Mouse (Mus musculus) gastrocnemius, postnatal 14 days (tissue): ENCODE measurements around the gene Il1a. TPM values are rescaled to one million over a fixed set of nuclear protein-coding genes. Genes with fewer than 3 reads are reported as not detected.
A peak's percentile ranks its signal among the peaks of the same experiment; 100 is the strongest.

Experiments
- DNase-seq: peaks from one replicate; pipeline ENCODE4 v3.0.0; 2021; ENCODE audit warnings: mixed read lengths
- intact Hi-C: fragments of 180-260 bp; cut with DNase I; formaldehyde crosslinking; loops from one replicate; pipeline ENCODE4 v1.15.1; 2025; ENCODE audit warnings: low total_unique reads
- total RNA-seq, 2 experiments: library from RNA; stranded (reverse); gene quantifications; 2 replicates each; pipeline ENCODE4 v1.2.3; 2021

The Il1a gene
- total RNA-seq, 2 experiments from 2014 or later = not detected

DNA sequence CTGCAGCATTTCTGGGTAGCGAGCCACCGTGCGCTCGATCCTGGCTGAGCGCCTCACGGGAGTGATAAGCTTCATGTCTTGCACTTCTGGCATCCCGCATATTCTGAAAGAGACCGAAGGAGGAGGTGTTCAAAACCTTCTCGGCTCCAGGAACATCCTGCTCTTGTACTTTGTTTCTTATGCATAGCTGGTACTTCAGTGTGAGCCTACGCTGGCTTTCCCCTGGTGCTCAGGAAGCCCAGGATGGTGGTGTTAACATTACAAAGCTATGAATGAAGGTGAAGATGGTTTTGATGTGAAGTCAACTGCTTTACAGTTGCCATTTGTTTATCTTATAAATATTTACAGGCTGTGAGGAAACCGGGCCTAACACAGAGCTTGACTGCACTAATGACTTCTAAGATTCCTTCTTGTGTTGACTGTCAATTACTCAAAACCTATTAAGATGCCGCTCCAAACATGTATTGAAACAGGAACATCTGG is 40.6 kb downstream of the Il1a start:
- intact Hi-C loops = no loop called here
- no peak for DNase-seq

DNA sequence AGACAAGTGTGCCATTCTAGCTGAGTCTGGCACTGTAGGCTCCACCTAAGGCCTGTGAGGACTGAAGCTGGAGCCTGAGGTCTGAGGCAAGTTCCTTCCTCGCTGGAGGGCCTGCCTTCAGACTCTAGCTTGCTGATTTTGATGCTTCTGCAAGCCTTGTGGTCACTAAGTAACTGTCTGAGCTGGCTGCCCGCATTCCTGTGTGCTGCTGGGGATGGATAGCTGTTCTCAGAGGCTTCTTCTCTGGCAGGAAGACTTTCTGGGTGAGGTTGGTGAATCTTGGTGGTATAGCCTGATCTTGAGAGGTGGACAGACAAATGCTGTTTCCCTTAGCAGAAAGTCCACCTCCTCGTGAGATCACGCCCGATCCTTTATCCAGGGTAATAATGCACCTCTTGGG is 42.0 kb downstream of the Il1a start:
- intact Hi-C loops = no loop called here
- DNase-seq = no peak

DNA sequence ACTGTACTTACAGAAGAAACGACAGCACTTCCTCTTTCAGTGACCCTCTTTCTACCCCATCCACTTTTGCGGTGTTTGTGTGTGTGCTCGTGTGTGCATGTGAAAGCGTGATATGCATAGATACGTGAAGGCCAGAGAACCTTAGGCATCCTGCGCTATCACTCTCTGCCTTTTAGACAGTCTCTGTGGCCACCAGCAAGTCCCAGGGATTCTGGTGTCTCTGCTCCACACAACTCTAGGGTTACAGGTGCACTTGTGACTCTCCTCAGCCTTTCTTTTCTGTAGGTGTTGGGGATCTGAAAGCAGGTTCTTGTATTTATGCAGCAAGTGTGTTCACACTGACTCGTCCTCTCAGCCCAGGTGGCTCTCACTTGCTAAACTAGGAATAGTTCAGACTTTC is 44.5 kb downstream of the Il1a start:
- no peak for DNase-seq
- intact Hi-C loops = no loop called here

DNA sequence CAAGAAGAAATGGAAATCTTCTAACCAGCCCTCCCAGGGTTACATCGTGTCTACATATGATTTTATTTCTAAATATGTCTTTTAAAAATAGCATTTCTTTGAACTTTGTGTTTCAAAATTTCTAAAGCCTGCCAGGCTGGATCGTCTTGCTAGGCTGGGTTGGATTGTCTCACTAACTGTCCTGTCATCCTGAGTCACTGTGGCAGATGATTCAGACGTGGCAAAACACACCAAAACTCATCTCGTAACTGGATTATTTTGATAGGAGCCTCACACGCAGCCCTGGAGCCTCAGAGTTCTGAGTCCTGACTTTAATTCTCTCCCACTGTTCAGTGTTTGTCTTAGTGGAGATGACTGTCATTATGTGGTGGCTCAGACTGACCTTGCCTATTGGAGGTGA is 46.7 kb downstream of the Il1a start:
- intact Hi-C loops = no loop called here
- no peak for DNase-seq

GRCm38 (mm10) chr2:129261151-129261794 is 48.5 kb downstream of the Il1a start:
- intact Hi-C loops = no loop called here
- DNase-seq = no peak

GRCm38 (mm10) chr2:129260646-129261045 is 49.1 kb downstream of the Il1a start:
- intact Hi-C loops = no loop called here
- no peak for DNase-seq

DNA sequence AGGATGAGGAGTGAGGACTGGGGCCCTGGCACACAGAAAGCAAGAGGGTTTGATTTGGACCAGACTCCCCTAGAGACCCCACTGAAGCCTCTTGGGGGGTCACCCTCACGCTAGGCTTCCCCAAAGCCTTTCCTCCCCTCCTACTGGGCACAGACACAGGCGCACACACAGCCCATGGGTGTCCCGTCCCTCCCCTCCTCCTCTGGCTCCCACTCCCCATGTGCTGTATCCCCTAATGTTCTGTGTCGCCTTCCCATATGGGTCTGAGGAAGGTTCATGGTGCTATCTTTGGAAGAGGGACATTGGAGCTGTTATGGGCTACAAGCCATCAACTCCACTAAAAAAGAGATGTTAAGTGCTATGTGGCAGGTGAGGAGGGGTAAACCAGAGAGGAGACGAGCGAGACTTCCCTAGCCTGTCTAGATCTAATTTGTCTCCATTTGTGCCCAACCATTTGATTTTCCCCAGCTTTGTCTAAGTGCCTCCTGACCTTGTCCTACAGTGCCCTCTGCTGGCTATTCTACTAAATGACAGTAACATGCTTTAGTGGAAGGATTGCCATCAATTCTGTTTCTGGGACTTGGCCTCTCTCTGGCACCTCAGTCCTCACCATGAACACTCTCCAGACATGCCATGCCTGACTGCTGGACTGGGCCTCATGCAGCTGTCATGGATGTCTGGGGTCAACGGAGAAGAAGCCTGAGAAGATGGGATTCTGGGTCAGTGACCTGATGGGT is 51.1 kb downstream of the Il1a start:
- intact Hi-C loops = loop anchor here (5.0 to 10.0 kb wide), 2 partner anchors 221 to 314 kb away; partner anchors contain the start of gene Zc3h8

DNA sequence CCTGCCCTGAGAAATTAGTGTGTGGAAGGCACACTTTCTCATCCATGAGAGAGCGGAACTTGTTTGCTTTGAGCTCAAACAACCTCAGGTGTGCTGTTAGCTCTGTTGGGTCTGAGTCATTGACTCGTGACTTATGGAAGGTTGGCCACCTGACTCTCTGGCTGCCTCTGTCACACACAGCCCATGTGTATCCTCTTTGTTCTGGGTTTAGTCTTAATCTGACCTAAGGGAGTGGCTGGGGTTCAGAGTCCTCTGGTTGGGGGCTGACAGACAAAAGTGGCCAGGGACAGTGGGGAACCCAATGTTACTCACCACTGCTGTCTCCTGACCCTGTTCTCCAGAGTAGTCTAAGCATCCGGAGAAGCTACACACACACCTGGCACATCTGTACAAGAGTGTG is 51.7 kb downstream of the Il1a start:
- DNase-seq = no peak

More for the DNA sequence above, 51.1 kb downstream of the Il1a start:
- peak; percentile 41 for DNase-seq

DNA sequence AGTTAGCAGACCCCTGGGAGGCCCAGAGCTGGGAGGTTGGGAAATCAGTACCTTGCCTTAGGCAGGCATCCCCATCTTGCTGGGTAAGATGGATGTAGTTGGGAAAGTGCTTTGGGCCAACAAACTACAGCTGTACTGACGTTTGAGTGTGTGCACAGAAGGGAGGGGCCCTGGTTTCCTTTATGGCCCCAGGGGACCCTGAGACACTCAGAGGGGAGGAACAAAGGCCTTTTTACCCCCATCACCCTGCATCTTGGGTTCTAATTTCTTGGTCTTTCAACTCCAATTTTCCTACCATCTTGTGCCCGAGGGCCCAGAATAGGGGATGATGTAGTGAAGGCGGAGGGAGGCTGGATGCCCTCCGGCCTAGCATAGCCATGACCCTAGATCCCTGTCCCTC is 53.8 kb downstream of the Il1a start:
- no peak for DNase-seq

More for the DNA sequence above, 51.7 kb downstream of the Il1a start:
- intact Hi-C loops = loop anchor here (5.0 to 10.0 kb wide), 2 partner anchors 221 to 313 kb away; partner anchors contain the start of gene Zc3h8

GRCm38 (mm10) chr2:129254076-129254475 is 55.7 kb downstream of the Il1a start:
- intact Hi-C loops = loop anchor here (10.0 kb wide), 1 partner anchor 309 kb away; the partner anchor contains the start of gene Zc3h8
- no peak for DNase-seq

More for the DNA sequence above, 53.8 kb downstream of the Il1a start:
- intact Hi-C loops = loop anchor here (2.0 to 10.0 kb wide), 3 partner anchors 81 to 311 kb away; partner anchors contain the start of gene Zc3h8

DNA sequence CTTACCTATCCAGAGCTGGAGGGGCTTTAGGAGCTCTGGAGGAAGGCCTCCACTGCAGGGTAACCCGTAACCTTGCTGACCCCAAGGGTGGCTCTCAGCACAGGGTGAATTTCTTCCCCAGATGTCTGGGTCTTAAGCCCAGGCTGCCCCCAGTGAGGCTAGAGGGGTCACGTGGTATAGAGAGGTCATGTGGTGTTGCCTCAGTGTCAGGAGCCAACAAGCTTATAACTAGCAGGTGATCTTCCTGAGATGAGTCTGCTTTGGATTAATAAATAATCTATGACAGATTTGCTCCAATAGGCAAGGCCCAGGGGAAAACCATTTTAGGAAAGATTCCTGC is 56.2 kb downstream of the Il1a start:
- no peak for DNase-seq
- intact Hi-C loops = loop anchor here (10.0 kb wide), 1 partner anchor 309 kb away; the partner anchor contains the start of gene Zc3h8

DNA sequence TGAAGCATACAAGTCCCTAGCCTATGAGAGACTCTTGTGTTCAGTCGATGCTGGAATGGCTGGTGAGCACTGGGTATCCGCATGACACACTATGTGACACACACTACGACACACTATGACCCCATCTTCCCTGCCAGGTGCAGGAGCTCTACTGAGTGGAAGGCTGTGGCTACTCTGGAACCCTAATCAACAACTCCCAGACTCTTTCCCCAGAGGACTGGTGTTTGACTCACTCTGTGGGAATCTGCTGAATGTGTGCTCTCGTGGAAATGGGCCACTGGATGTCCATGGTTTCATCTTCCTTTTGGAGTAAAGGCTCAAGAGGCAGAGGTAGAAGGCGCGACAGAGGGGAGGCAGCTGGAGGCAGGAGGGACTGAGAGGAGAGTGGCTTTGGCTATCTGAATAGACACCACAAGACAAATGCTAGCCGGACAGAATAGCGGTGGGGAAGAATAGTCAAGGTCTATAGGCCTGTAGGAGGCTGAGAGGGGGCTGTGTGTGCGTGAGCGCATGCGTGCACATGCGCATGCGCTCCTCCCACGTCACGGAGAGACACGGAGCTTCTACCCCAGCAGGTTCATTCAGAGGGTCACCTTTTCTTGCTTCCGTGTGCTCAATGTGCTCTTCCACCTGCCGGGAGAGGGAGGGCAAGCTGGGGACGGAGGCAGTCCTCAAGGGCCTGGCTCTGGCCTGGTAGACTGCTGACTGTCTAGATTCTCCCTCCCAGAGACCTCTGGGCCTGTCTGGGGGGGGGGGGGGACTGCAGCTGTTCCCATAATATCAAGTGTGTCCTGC is 56.7 kb downstream of the Il1a start:
- no peak for DNase-seq
- intact Hi-C loops = loop anchor here (10.0 kb wide), 1 partner anchor 308 kb away; the partner anchor contains the start of gene Zc3h8

Other genes with a start within 250 kb of the Il1a start
- 1 to 10 TPM; 5.6 to 7.3 TPM for gene Ttl, start 244.0 kb downstream of the Il1a start, total RNA-seq
- gene Polr1b, start 209.0 kb downstream of the Il1a start, total RNA-seq = 10 to 100 TPM in 1 of 2 experiments, 1 to 10 TPM in 1; 9.0 to 10.0 TPM
- 1 to 10 TPM; 7.9 to 9.1 TPM for gene Chchd5, start 180.3 kb downstream of the Il1a start, total RNA-seq
- gene Slc20a1, start 111.2 kb downstream of the Il1a start, total RNA-seq = 1 to 10 TPM; 4.5 to 5.1 TPM
- gene Ckap2l, start 12.8 kb downstream of the Il1a start, total RNA-seq = 1 to 10 TPM; 2.8 to 3.3 TPM
- not detected for gene Il1b, start 61.2 kb upstream of the Il1a start, total RNA-seq
- gene F830045P16Rik, start 226.6 kb upstream of the Il1a start, total RNA-seq = not detected